Comparison of ENCODE assay signal across 20 mouse cellular contexts in genomic region chr1:128680012-128680411, GRCm38 (mm10).
A peak's percentile ranks its signal among the peaks of the same experiment; 100 is the strongest.
DNase-seq lines count a peak whose midpoint lies in the region; ATAC-seq and TF ChIP-seq lines count a peak whose summit lies in the region.
"Had no signal": no experiment of that assay in that cellular context is flagged by ENCODE, and none has a peak within 500 bp of the region (broad histone marks: within the 10 kb centered on the region; RNA-seq: fewer than 3 reads in every experiment).

No protein-coding gene starts in this region.

- 0 out of 2 replicates have a peak, but pooled peaks have one; percentile 13 for ATAC-seq in lung, embryonic 14.5 days (ENCODE audit: insufficient read depth)
- peak; percentile 39; the same call in 1 of the 2 replicates for ATAC-seq in forebrain, embryonic 11.5 days (replicated peaks; ENCODE audit: low FRiP score)
- ATAC-seq in forebrain, postnatal 0 days = no peak
- ATAC-seq: liver, embryonic 12.5 days had no signal

- H3K36me3 ChIP-seq in lung, embryonic 14.5 days (ENCODE audit: insufficient read depth) = no peaks in the 10 kb centered on the region
- H3K36me3 ChIP-seq in forebrain, embryonic 10.5 days (replicated peaks) = no peaks in the 10 kb centered on the region
- no peaks in the 10 kb centered on the region for H3K36me3 ChIP-seq in forebrain, embryonic 11.5 days (ENCODE audit: control insufficient read depth, insufficient read depth, low read length)
- H3K36me3 ChIP-seq in forebrain, postnatal 0 days (ENCODE audit: insufficient read depth) = no peaks in the 10 kb centered on the region
- H3K36me3 ChIP-seq: heart, embryonic 13.5 days; intestine, embryonic 15.5 days; limb, embryonic 13.5 days; liver, embryonic 12.5 days; neural tube, embryonic 15.5 days had no signal

- H3K4me3 ChIP-seq in lung, embryonic 14.5 days (ENCODE audit: low read depth, low read length) = no peak overlapping the region
- H3K4me3 ChIP-seq in forebrain, embryonic 10.5 days = no peak overlapping the region
- H3K4me3 ChIP-seq in forebrain, embryonic 11.5 days (ENCODE audit: low read depth, low read length) = no peak overlapping the region
- no peak overlapping the region for H3K4me3 ChIP-seq in forebrain, postnatal 0 days (ENCODE audit: low read depth, low read length)
- H3K4me3 ChIP-seq: heart, embryonic 13.5 days; intestine, embryonic 15.5 days; limb, embryonic 13.5 days; liver, embryonic 12.5 days; neural tube, embryonic 15.5 days had no signal

- no peak overlapping the region for H3K9ac ChIP-seq in lung, embryonic 14.5 days
- H3K9ac ChIP-seq in forebrain, embryonic 11.5 days (ENCODE audit: low read length) = no peak overlapping the region
- H3K9ac ChIP-seq in forebrain, postnatal 0 days = no peak overlapping the region
- H3K9ac ChIP-seq: heart, embryonic 13.5 days; hindbrain, embryonic 14.5 days; intestine, embryonic 15.5 days; limb, embryonic 13.5 days; liver, embryonic 12.5 days had no signal

- no peaks in the 10 kb centered on the region for H3K9me3 ChIP-seq in lung, embryonic 14.5 days (ENCODE audit: low read depth, low read length)
- 0 out of 2 replicates have a peak, but pooled peaks cover 4% of the 10 kb centered on the region for H3K9me3 ChIP-seq in forebrain, embryonic 10.5 days
- H3K9me3 ChIP-seq in forebrain, embryonic 11.5 days (ENCODE audit: control insufficient read depth, low read length) = no peaks in the 10 kb centered on the region
- no peaks in the 10 kb centered on the region for H3K9me3 ChIP-seq in forebrain, postnatal 0 days (ENCODE audit: low read length)
- H3K9me3 ChIP-seq: heart, embryonic 13.5 days; intestine, embryonic 15.5 days; limb, embryonic 13.5 days; liver, embryonic 12.5 days; neural tube, embryonic 15.5 days had no signal

- H3K4me1 ChIP-seq in lung, embryonic 14.5 days (ENCODE audit: insufficient read depth) = peaks cover 14% of the 10 kb centered on the region
- H3K4me1 ChIP-seq in forebrain, embryonic 10.5 days = peaks cover 37% of the 10 kb centered on the region
- H3K4me1 ChIP-seq in forebrain, embryonic 11.5 days (replicated peaks; ENCODE audit: control insufficient read depth, insufficient read depth, low read length) = no peaks in the 10 kb centered on the region; the same call in 1 of the 2 replicates
- H3K4me1 ChIP-seq in forebrain, postnatal 0 days (ENCODE audit: insufficient read depth) = peaks cover 14% of the 10 kb centered on the region; the same call in 1 of the 2 replicates
- H3K4me1 ChIP-seq: liver, embryonic 12.5 days had no signal

- DNase-seq in lung, embryonic 14.5 days = no peak
- no peak for DNase-seq in lung, postnatal 14 days
- DNase-seq in forebrain, embryonic 10.5 days (ENCODE audit: extremely low spot score, low spot score) = no peak
- DNase-seq in forebrain, embryonic 11.5 days (ENCODE audit: low spot score) = no peak
- DNase-seq in forebrain, postnatal 0 days = no peak
- no peak for DNase-seq in ovary, postnatal 36 days (ENCODE audit: low spot score)
- no peak for DNase-seq in ovary, adult 18-20 months (ENCODE audit: low spot score)
- DNase-seq: cerebellum, adult 11-12 months; cerebellum, postnatal 14 days; gastrocnemius, postnatal 14 days; heart, adult 11 months; kidney, adult 8-10 months; kidney, postnatal 14 days; lung, adult 2 months had no signal

- no peaks in the 10 kb centered on the region for H3K27me3 ChIP-seq in lung, embryonic 14.5 days (ENCODE audit: insufficient read depth, low read length)
- H3K27me3 ChIP-seq in forebrain, embryonic 10.5 days (ENCODE audit: poor library complexity, severe bottlenecking) = no peaks in the 10 kb centered on the region
- H3K27me3 ChIP-seq in forebrain, embryonic 11.5 days (ENCODE audit: control insufficient read depth, insufficient read depth, low read length) = no peaks in the 10 kb centered on the region
- no peaks in the 10 kb centered on the region for H3K27me3 ChIP-seq in forebrain, postnatal 0 days (ENCODE audit: insufficient read depth, low read length)
- H3K27me3 ChIP-seq: heart, embryonic 13.5 days; intestine, embryonic 15.5 days; limb, embryonic 13.5 days; neural tube, embryonic 15.5 days had no signal

- TF ChIP-seq CTCF in lung, embryonic 14.5 days (IDR thresholded peaks at IDR 0.05; ENCODE audit: low read depth) = no peak
- no peak for TF ChIP-seq CTCF in forebrain, postnatal 0 days (IDR thresholded peaks at IDR 0.05; ENCODE audit: low read depth)

- H3K4me2 ChIP-seq in lung, embryonic 14.5 days = no peak overlapping the region
- H3K4me2 ChIP-seq in forebrain, embryonic 11.5 days (ENCODE audit: low read depth, low read length, severe bottlenecking) = no peak overlapping the region
- H3K4me2 ChIP-seq in forebrain, postnatal 0 days (ENCODE audit: low read depth) = no peak overlapping the region
- H3K4me2 ChIP-seq: heart, embryonic 13.5 days; hindbrain, embryonic 14.5 days; limb, embryonic 13.5 days; liver, embryonic 12.5 days; neural tube, embryonic 15.5 days had no signal

- 50% methylated on average over 5 of the region's 5 CpGs for WGBS in lung, embryonic 14.5 days
- 80% methylated on average over 5 of the region's 5 CpGs for WGBS in forebrain, embryonic 10.5 days
- WGBS in forebrain, embryonic 11.5 days = 81% methylated on average over 5 of the region's 5 CpGs
- 81% methylated on average over 5 of the region's 5 CpGs for WGBS in forebrain, postnatal 0 days

- peak overlapping the region; percentile 93 for H3K27ac ChIP-seq in lung, embryonic 14.5 days (ENCODE audit: low read depth)
- peak overlapping the region; percentile 87 for H3K27ac ChIP-seq in forebrain, embryonic 10.5 days
- no peak overlapping the region for H3K27ac ChIP-seq in forebrain, embryonic 11.5 days (ENCODE audit: low read depth, low read length)
- peak overlapping the region; percentile 30; the same call in 1 of the 2 replicates for H3K27ac ChIP-seq in forebrain, postnatal 0 days (ENCODE audit: low read depth, low read length)
- H3K27ac ChIP-seq: heart, embryonic 13.5 days; hindbrain, embryonic 14.5 days; intestine, embryonic 15.5 days; limb, embryonic 13.5 days; liver, embryonic 12.5 days; neural tube, embryonic 15.5 days had no signal
